Comparison of ENCODE assay signal across 11 mouse cellular contexts in the genomic region with DNA sequence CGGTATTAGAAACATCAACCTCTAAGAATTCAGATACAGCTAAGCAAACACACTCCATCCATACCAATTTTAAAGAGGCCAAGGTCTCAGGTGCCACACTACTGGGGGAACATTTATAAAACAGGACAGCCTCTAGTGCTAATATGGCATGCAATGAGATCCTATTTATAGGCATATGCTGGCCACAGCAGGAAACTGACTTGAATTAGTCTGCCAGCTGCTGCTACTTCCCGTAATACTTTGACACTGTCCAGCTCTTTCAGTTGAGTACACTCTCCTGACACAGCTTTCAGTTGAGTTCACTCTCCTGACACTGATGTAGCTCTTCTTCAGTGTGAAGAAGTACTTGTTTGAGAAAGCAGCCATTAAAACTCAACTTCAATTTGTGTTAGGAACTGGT.
A peak's percentile ranks its signal among the peaks of the same experiment; 100 is the strongest.
DNase-seq lines count a peak whose midpoint lies in the region; ATAC-seq and TF ChIP-seq lines count a peak whose summit lies in the region.
"Had no signal": no experiment of that assay in that cellular context is flagged by ENCODE, and none has a peak within 500 bp of the region (broad histone marks: within the 10 kb centered on the region; RNA-seq: fewer than 3 reads in every experiment).

No protein-coding gene starts in this region.

- H3K9me3 ChIP-seq in forebrain, embryonic 12.5 days, result no peaks in the 10 kb centered on the region
- no peaks in the 10 kb centered on the region for H3K9me3 ChIP-seq in kidney, embryonic 15.5 days (replicated peaks)
- H3K9me3 ChIP-seq: embryonic facial prominence, embryonic 13.5 days; neural tube, embryonic 15.5 days had no signal

- WGBS in heart, adult 2 months, result 15% methylated on average over 2 of the region's 2 CpGs
- WGBS in macrophage (ENCODE audit: missing documents), result 13% methylated on average over 2 of the region's 2 CpGs
- 73% methylated on average over 2 of the region's 2 CpGs for WGBS in forebrain, embryonic 12.5 days
- WGBS in kidney, embryonic 15.5 days, result 56% methylated on average over 2 of the region's 2 CpGs

- DNase-seq in kidney, postnatal 14 days, result peak; percentile 32
- DNase-seq in kidney, postnatal 25 days, result no peak
- peak in 1 of 2 experiments; percentile 52 for DNase-seq in heart, adult 2 months
- no peak for DNase-seq in frontal cortex, postnatal 36 days (ENCODE audit: low spot score in 2 of 2)
- DNase-seq: lung, adult 2 months had no signal

- no peak overlapping the region for H3K4me3 ChIP-seq in bone marrow macrophage, adult 2 months (ENCODE audit: insufficient read depth, low read length)
- H3K4me3 ChIP-seq in heart, adult 2 months, result no peak overlapping the region
- H3K4me3 ChIP-seq in macrophage (ENCODE audit: inconsistent target), result no peak overlapping the region
- no peak overlapping the region for H3K4me3 ChIP-seq in forebrain, embryonic 12.5 days (replicated peaks)
- H3K4me3 ChIP-seq in kidney, embryonic 15.5 days (replicated peaks), result no peak overlapping the region
- H3K4me3 ChIP-seq: embryonic facial prominence, embryonic 13.5 days; neural tube, embryonic 15.5 days had no signal

- no peak for TF ChIP-seq POLR2A in bone marrow macrophage, adult 2 months (IDR thresholded peaks at IDR 0.05; ENCODE audit: borderline replicate concordance, low read depth, low read length)
- 0 out of 2 replicates have a peak, but pooled peaks have one; percentile 16 for TF ChIP-seq POLR2A in heart, adult 2 months (IDR thresholded peaks at IDR 0.05; ENCODE audit: insufficient read depth, low read depth, low read length)

- intact Hi-C loops in heart, adult 2 months (cut with DNase I), result loop anchor here (5.0 to 10.0 kb wide), 2 partner anchors 96 to 271 kb away; no protein-coding TSS in a partner anchor

- H3K4me1 ChIP-seq in bone marrow macrophage, adult 2 months (ENCODE audit: control insufficient read depth, insufficient read depth, low read length), result peaks cover 8% of the 10 kb centered on the region
- peaks cover 4% of the 10 kb centered on the region for H3K4me1 ChIP-seq in heart, adult 2 months (ENCODE audit: control insufficient read depth, insufficient read depth, low read length)
- no peaks in the 10 kb centered on the region for H3K4me1 ChIP-seq in forebrain, embryonic 12.5 days
- H3K4me1 ChIP-seq in kidney, embryonic 15.5 days, result 0 out of 2 replicates have a peak, but pooled peaks cover 2% of the 10 kb centered on the region

- peaks cover 7% of the 10 kb centered on the region for H3K36me3 ChIP-seq in heart, adult 2 months (ENCODE audit: control insufficient read depth, insufficient read depth, low read length)
- no peaks in the 10 kb centered on the region for H3K36me3 ChIP-seq in macrophage (ENCODE audit: inconsistent target)
- peaks cover 3% of the 10 kb centered on the region; the same call in 1 of the 2 replicates for H3K36me3 ChIP-seq in forebrain, embryonic 12.5 days (replicated peaks)
- peaks cover 11% of the 10 kb centered on the region; the same call in 1 of the 2 replicates for H3K36me3 ChIP-seq in kidney, embryonic 15.5 days
- H3K36me3 ChIP-seq: neural tube, embryonic 15.5 days had no signal

- TF ChIP-seq EP300 in heart, adult 2 months (IDR thresholded peaks at IDR 0.05; ENCODE audit: insufficient read depth, low read depth, low read length), result no peak

- H3K79me2 ChIP-seq in heart, adult 2 months (replicated peaks; ENCODE audit: control insufficient read depth, insufficient read depth, low read length), result no peaks in the 10 kb centered on the region
- no peaks in the 10 kb centered on the region for H3K79me2 ChIP-seq in macrophage (ENCODE audit: inconsistent target)

- ATAC-seq in forebrain, embryonic 12.5 days (ENCODE audit: low FRiP score), result no peak
- ATAC-seq in kidney, embryonic 15.5 days (replicated peaks; ENCODE audit: low FRiP score), result no peak

- TF ChIP-seq CTCF in bone marrow macrophage, adult 2 months (IDR thresholded peaks at IDR 0.05; ENCODE audit: low read depth, low read length), result no peak
- TF ChIP-seq CTCF in heart, adult 2 months (IDR thresholded peaks at IDR 0.05), result no peak

- H3K27me3 ChIP-seq in heart, adult 2 months (ENCODE audit: control insufficient read depth, insufficient read depth, low read length), result no peaks in the 10 kb centered on the region
- no peaks in the 10 kb centered on the region for H3K27me3 ChIP-seq in forebrain, embryonic 12.5 days
- no peaks in the 10 kb centered on the region for H3K27me3 ChIP-seq in kidney, embryonic 15.5 days
- H3K27me3 ChIP-seq: embryonic facial prominence, embryonic 13.5 days; neural tube, embryonic 15.5 days had no signal

- H3K9ac ChIP-seq in heart, adult 2 months (ENCODE audit: low read depth, low read length), result no peak overlapping the region
- no peak overlapping the region for H3K9ac ChIP-seq in forebrain, embryonic 12.5 days
- no peak overlapping the region for H3K9ac ChIP-seq in kidney, embryonic 15.5 days
- H3K9ac ChIP-seq: embryonic facial prominence, embryonic 13.5 days; neural tube, embryonic 15.5 days had no signal

- H3K27ac ChIP-seq in bone marrow macrophage, adult 2 months (ENCODE audit: insufficient read depth, low read depth, low read length), result peak overlapping the region; percentile 64
- peak overlapping the region; percentile 59 for H3K27ac ChIP-seq in heart, adult 2 months
- peak overlapping the region; percentile 52 for H3K27ac ChIP-seq in macrophage
- H3K27ac ChIP-seq in forebrain, embryonic 12.5 days, result no peak overlapping the region
- no peak overlapping the region for H3K27ac ChIP-seq in kidney, embryonic 15.5 days
- H3K27ac ChIP-seq: embryonic facial prominence, embryonic 13.5 days; neural tube, embryonic 15.5 days had no signal

- H3K4me2 ChIP-seq in forebrain, embryonic 12.5 days, result no peak overlapping the region
- H3K4me2 ChIP-seq in kidney, embryonic 15.5 days, result no peak overlapping the region
- H3K4me2 ChIP-seq: embryonic facial prominence, embryonic 13.5 days; neural tube, embryonic 15.5 days had no signal

Comparison
In these comparisons a context has a peak if more than half of its experiments do, and no peak if none do; other contexts are left out.
1. H3K27ac ChIP-seq: peak in bone marrow macrophage, adult 2 months (single experiment), heart, adult 2 months (single experiment) and macrophage (single experiment); none in forebrain, embryonic 12.5 days (single experiment) and kidney, embryonic 15.5 days (single experiment).